Mouse (Mus musculus): ENCODE measurements at regions not wholly inside any gene's neighbourhood (a gene's known extent, or its start where the extent isn't known, plus 50 kb on each side); places are given as distances from the start of the nearest gene placed in this dataset.
"Not testable (repeated sequence)": the region's sequence is repeated elsewhere in the genome, so short reads cannot be mapped to it uniquely, and the experiment has no call there.

DNA sequence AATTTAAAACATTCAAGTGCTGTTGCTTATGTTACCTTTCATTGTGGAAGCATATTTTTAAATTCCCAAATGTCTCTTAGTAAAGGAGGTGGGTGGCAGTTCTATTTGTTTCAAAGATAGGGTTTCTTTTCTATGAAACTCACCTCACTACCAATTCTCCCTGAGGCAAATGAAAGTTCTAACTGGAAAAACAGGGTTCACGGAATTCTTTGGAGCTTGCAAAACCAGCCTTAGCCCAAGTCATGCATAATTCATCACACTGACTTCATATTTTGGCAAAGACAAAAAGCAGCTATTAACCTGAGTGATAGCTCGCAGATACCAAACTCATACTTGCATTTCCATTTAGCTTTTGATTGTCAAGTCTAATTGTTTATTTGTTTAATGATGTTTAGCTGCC, 73.8 kb downstream of the Dio2 start:
- DNase-seq (ENCODE audit: low spot score in 2 of 2) = no peak

DNA sequence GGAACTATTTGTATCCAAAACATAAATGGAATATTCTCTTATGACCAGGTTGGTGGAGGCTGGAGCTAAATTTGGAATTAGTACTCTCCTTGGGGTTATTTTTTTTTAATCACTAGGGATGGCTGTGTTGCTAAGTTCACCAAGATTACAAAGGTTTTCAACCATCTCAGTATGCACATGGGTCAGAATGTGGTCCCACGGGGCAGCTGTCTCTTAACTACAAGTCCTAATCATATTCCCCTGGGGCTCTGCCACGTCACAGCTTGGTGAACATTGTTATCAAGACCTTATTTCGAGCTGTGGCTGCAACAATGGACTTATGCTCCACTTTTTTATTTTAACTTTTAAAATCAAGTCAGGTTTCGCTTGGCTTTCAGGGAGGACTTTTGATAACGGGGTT, 92.8 kb downstream of the Dio2 start:
- DNase-seq (ENCODE audit: low spot score in 2 of 2) = no peak

DNA sequence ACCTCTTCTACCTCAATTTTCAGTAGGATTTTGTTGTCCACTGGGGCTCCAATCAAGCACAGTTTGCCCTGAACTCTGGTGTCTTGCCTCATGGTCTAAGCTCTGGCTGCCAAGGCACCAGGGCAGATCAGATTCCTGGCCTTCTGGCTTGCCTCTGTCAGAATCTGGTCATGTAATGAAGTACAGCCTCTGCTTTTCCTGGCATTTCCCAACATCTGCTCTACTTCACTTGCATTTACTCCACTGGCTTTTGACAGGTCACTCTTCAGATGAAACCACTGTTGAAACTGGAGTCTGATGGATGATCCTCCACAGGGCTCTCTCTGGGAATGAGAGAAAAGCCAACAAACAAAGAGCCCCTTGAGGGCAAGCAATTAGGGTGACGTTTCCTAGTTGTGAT, 94.3 kb downstream of the Dio2 start:
- DNase-seq (ENCODE audit: low spot score in 2 of 2) = no peak

DNA sequence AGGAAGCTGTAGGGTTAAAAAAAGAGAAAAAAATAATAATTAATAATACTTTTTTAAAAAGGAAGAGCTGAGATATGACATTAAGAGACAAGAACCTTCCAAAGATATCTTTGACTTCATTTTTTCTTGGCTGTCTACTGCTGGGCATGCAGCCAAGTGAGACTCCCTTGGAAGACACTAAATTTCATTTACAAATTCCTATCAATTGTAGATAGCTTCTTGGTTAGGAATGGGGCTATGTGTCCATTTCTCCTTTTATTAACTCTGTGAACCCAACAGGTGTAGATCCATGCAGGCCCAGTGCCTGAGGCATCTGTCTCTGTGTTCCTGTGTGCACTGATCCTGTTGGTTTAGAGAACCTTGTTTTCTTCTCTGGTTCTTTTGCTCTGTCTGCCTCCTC, 113.4 kb downstream of the Dio2 start:
- peak in 1 of 2 experiments; percentile 5 for DNase-seq (ENCODE audit: low spot score in 2 of 2)

DNA sequence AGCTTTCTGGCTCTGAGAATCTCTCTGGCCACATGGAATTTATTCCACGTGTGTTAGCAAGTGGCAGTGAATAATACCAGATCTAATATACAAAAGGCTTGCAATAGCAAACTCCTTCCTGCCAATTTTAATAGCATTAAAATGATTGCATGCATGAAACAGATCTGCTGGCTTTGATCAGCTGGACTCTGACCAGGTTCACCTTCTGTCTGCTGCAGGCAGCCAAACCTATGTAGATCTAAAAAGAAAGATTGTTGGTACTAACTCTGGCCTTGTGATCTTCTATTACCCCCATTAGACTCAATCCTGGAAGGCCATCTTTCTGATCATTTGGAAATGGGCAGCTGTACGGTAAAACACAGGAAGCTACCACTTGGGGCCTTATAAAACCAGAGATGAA, 114.8 kb downstream of the Dio2 start:
- DNase-seq (ENCODE audit: low spot score in 2 of 2) = no peak

DNA sequence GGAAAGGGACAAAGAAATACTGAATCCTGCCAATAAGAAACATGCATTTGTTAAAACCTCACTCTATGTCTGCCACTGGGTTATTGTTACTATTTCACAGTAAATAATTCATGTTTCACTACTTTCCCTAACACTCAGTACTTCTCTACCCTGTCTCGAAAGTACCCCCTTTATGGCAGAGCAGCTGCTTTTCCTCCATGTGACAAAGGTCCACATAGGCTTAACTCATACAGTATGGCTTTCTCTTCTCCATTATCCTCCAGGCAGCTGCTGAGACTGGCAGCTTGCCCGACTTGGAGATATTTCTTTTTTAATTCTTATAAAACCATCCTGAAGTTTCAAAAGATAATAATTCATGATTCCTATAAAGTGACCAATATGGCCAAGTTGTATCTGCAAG, 129.4 kb downstream of the Dio2 start:
- DNase-seq (ENCODE audit: low spot score in 2 of 2) = no peak

DNA sequence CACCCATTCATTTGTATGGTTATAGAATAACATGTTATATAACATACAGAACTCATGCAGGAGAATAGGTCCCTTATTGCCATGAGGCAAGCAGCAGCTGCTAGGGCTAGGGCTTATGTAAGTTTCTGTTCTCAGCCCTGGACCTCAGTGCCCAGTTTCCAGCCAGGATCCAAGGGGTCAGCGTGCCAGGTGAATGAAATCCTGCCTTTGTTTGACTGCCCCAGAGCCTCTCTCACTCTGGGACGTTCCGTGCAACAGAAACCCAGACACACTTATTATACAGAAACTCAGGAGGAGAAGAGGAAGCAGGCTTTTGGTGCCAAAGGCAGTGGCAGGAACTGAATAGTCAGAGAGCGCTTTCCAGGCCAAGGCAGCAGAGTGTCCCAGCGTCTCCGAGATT, 130.3 kb downstream of the Dio2 start:
- peak; percentile 8 to 30 for DNase-seq (ENCODE audit: low spot score in 2 of 2)

DNA sequence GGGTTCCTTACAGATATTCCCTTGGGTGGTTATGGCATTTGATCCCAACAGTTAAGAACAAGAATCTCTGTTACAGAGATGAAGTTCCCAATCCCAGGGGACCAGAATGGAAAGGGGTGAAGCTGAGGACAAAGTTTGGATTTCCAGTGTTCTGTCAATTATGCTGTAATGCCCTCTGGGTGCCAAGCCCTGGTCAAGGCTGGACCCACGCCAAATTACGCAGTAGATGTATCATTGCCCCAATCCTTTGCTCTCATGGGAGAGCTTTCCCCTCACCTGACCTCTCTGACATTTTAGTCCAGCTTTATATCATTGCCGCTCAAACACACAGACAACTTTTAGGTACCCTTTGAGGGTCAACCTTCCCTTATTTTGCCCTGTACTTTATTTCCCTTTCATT, 158.2 kb downstream of the Dio2 start:
- DNase-seq (ENCODE audit: low spot score in 2 of 2) = no peak

DNA sequence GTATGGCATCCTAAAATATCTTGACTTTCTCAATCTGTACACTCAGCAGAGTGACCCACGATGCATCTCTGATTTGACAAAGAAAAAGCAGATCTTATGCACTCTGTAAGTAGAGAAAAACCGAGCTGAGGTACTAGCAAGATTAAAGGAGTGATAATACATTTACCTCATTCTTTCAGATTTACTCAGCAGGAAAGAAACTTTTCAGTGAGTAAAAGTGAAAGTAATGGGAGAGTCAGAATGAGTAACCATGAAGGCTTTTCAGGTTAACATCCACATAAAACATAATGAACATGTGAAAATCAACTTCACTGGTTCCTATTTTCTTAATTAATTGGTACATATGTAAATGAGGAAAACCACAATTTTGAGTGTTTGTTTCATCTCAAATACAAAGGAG, 162.1 kb downstream of the Dio2 start:
- DNase-seq (ENCODE audit: low spot score in 2 of 2) = no peak

DNA sequence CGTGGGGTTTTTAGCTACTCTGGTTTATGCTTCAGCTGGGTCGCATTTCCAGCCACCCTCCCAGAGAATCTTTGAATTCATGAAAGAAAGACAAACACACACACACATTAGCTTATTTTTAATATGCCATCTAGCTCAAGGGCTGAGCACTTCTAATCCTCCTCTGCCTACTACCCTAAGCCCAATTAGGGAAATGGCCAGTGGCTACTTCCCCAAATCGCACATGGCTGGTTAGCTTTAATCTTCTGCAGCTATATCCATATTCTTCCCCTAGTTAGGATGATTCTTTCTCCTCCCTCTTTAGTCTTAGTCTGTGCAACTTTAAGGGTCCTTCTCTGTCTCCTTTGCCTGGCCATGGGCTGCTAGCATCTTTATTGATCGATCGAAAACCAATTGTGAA, 166.3 kb downstream of the Dio2 start:
- DNase-seq (ENCODE audit: low spot score in 2 of 2) = no peak

DNA sequence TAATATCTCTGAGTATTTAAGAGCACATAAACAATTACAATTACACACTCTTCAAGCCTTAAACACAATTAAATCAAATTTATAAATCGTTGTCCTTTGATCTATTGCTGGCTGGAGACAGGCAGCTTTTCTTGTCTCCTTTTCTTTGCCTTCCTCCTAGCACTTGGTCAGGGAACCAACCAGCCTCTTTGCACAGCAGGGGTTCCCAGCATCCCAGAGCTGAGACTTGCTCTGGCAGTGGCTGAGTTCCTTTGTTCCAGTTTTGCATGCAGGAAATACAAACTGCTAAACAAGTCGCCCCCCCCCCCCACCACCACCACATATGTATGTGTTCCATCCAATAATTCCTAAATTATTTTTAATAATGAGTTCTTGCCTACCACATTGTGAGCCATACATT, 166.7 kb downstream of the Dio2 start:
- no peak for DNase-seq (ENCODE audit: low spot score in 2 of 2)

DNA sequence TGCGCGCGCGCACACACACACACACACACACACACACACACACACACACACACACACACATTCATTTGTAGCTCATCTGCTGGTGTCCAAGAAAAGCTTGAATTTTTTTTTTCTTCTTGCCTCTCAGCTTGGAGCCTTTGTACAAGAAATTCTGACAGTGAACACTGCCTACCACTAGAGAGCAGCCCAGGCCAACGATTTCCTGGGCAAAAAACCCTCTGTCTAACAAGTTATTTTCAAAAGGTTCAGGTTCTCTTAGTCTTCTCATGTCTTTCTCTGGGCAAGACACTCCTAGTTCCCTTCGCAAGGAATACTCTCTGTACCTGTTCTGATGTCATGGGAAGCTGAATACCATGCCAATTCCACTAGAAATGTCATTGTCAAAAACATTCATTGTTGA, 171.9 kb downstream of the Dio2 start:
- peak in 1 of 2 experiments; percentile 47 for DNase-seq (ENCODE audit: low spot score in 2 of 2)

DNA sequence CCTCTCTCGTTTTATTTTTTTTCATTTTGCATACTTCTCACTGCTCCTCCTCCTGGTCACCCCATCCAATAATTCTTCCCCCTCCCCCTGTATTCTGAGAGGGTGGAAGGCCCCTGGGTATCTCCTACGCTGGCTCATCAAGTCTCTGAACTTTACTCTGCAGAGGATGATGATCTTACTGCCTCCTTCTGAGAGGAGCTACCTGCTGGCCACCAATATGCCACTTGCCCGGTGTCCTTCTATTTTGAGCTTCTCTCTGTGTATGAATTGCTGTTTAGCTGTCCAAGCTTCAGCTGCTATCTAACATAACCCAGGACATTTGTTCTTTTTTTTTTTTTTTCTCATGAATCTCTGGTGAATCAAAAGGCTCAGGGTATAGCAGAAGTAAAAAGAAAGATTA, 173.2 kb downstream of the Dio2 start:
- DNase-seq (ENCODE audit: low spot score in 2 of 2) = no peak

DNA sequence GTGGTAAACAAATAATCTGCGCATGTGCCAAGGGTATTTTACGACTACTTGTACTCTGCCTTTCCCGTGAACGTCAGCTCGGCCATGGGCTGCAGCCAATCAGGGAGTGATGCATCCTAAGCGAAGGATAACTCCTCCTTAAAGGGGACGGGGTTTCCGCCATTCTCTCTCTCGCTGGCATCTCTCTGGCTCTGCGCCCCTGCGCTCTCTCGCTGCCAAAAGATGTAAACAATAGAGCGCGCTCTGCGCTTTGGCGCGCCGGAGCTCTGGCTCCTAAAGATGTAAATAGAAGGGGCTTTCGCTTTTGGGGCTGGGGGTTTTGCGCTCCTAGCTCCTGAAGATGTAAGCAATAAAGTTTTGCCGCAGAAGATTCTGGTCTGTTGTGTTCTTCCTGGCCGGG, 173.6 kb downstream of the Dio2 start:
- not testable (repeated sequence) for DNase-seq (ENCODE audit: low spot score in 2 of 2)

DNA sequence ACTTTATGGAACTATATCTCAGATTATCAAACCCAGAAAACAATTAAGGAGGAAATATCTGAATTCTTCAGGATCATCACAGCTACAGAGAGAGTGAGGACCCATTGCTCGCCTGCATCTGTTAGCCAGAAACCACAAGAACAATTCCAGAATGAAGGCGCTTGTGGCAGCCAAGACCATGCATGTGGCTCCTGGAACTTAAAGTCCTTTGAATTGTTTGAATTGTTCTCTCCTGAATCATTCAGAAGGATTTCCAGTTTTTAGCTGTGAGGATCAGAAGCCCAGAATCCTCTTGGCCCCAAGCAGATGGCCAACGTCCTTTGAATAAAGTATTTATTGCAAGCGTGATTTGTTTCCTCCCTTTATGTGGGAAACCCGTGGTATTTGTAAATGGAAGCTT, 195.9 kb downstream of the Dio2 start:
- DNase-seq (ENCODE audit: low spot score in 2 of 2) = no peak

Data from left cerebral cortex, adult 9 months (tissue).